Mouse (Mus musculus) kidney, adult 11 months (tissue): ENCODE data around the gene Tctex1d2.

Experiments
- DNase-seq: peaks from one replicate; pipeline ENCODE4 v3.0.0; 2022

The Tctex1d2 gene

DNA sequence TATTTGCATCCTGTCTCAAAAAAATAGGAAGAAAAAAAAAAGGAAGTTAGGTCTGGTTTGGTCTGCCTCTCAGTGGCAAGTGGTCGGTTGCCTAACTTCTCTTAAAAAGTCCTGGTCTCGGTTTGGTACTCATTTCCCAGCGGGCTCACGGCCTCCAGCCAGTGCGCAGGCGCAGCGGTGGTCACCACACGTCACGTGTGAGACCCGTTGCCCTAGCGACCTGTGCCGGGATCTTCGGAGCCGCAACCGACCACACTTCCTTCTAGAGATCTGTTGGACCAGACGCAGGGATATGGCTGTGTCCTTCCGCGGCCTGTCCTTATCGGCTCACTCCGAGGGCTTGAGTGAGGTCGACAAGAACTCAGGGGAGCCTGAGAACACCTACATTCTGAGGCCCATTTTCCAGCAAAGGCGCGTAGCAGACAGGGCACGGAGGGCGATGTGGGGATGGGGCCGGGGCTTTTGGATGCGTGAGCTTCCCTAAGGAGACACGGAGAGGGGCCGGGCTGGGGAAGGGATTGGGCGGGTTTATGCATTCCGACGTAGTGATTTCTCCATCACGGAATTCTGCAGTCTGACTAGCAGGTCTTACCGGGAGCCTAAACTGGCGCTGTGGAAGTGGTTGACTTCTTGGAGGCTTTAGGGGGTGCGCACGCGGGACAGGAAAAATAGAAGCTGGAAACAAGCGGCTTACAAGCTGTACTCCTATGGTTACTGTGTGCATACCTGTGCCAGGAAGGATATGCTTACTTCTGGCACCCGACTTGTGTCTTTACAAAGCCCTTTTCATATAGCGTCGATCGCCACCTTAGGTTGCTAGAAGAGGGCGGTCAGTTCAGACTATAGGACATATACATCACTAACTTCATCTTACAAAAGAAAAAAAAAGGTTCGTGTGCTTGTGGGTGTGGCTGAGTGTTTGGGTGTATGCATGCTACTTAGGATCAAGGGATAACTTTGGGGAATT is at the start of gene Tctex1d2:
Tctex1d2 (plus strand) TSS at position 186 of the 967 bp plus-strand sequence.
- DNase-seq: peak; percentile 96

DNA sequence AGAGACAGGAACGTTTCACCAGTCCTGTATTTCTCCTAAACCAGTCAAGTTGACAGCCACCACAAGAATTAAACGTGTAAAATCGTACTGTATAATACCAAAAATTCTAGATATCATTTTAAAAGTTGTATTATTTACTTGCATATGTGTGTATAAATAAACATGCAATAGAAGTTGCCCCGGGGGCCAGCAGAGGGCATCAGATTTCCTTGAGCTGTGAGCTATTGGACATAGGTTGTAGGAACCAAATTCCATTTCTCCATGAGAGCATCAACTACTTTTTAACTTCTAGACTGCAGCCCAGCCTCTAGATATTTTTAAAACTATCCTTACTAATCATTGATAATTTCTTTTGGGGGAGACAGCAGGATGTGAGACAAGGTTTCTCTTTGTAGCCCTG is 48.2 kb upstream of the Tctex1d2 start:
- DNase-seq: peak; percentile 27

DNA sequence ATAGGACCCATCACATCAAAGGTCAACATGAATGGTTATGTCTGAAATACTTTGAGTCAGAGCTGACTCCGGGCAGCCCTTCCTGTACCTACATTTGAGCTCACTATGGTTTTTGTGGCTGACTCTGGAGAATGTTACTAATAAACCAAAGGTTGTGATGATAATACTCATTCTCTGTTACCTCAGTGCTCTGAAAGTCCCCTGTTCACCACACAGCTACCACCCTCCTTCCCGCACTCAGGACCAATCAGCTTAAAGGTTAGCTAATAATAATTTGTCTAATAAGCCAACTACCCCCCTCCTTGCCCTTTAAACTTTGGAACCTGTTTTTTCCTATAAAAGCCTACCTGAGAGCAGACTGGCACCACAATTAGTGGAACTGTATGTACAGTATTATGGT is 39.9 kb upstream of the Tctex1d2 start:
- DNase-seq: no peak

DNA sequence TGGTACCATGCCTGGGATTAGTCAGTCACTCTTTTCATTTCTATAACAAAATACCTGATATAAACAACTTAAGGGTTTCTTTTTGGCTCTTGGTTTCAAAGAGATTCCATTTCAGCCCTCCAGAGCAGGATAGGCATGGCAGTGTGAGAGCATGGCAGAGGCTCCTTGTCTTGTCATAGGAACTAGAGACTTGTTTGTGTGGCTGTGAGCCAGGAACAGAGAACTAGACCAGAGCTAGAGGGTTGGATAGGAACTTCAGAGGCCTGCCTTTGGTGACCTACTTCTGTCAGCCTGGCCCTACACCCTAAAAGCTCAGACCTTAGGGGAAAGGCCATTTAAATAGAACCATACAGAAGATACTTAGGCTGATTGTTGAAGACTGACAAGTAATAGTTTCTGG is 36.6 kb upstream of the Tctex1d2 start:
- no peak for DNase-seq

DNA sequence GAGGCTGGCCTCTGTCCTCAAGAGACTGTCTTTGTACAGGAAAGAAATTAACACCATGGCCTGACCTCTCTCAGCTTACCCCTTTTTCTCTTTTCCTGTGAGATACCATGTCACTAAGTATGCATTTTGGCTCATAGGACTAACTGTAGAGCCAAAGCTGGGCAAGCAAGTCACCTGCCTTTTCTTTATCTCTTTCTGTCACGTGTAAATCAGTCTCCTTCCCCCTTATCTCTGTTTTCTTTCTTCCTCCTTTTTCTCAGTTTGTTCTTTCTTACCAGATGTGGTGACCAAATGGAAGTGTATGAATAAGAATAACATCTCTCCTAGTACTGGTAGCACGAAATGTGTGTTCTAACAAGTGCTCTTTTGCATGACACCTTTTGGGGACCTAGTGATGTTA is 34.6 kb upstream of the Tctex1d2 start:
- DNase-seq: no peak

DNA sequence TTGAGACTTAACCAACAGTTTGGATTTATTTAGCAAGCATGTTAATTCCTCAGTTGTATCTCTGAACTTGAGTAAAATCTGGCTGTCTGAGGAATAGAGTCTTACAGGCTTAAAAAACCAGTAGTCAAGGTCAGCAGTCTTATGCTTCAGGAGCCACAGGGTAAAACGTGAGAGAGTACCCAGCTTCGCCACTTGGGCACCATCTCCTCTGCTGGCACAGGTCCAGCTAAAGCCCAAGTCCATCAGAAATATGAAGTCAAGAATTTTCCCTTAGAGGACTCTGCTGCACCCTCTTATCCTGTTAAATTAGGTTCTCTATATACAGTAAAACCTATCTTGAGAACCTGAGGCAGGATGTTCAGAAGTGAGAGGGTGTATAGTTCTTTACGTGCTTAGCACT is 32.7 kb upstream of the Tctex1d2 start:
- no peak for DNase-seq

DNA sequence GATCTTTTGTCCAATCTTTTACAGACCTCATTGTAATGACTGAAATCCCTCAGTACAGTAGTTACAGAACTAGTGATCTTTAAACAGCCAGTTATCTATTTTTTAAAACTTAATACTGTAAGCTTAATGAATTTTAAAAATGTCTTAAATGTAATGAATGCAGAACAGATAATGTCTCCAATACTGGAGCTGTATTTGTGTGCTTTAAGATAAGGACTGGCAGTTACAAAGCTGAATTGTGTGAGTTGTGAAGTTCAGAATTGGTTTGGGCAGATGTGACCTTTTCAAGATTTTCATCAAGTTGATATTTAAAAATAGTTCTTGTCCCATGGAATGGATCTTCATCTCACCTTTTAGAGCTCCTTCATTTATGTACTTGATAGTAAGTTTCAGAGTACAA is 30.5 kb upstream of the Tctex1d2 start:
- DNase-seq: no peak

DNA sequence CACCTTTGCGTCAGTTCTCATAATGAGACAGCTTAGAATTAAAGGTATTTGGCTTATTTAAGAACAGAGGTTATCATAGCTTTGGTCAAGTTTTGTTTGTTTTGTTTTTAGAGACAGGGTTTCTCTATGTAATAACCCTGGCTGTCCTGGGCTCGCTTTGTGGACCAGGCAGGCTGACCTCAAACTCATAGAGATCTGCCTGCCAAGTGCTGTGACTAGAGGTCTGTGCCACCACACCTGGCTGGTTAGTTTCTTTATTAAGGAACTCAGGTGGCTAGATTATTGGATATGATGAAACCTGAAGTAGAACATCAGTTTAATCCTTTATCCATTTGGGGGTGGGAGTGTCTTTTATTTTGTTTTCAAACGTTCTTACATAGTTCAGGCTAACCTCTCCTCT is 29.7 kb upstream of the Tctex1d2 start:
- DNase-seq: no peak

DNA sequence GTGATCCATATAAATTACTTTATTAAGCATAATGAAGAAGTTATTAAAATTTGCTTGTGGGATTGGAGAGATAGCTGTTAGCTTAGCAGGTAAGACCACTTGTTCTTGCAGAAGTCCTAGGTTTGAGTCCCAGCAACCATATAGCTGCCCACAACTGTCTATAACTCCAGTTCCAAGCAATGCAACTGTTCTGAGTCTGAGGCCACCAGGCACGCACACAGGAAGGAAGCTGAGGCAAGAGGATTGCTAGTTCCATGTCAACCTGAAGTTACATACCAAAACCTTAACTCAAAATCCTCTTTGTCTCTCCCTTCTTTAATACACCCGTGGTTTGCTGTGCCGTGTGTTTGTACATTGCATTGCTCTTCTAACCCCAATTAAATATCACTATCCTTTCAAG is 28.6 kb upstream of the Tctex1d2 start:
- DNase-seq: no peak

DNA sequence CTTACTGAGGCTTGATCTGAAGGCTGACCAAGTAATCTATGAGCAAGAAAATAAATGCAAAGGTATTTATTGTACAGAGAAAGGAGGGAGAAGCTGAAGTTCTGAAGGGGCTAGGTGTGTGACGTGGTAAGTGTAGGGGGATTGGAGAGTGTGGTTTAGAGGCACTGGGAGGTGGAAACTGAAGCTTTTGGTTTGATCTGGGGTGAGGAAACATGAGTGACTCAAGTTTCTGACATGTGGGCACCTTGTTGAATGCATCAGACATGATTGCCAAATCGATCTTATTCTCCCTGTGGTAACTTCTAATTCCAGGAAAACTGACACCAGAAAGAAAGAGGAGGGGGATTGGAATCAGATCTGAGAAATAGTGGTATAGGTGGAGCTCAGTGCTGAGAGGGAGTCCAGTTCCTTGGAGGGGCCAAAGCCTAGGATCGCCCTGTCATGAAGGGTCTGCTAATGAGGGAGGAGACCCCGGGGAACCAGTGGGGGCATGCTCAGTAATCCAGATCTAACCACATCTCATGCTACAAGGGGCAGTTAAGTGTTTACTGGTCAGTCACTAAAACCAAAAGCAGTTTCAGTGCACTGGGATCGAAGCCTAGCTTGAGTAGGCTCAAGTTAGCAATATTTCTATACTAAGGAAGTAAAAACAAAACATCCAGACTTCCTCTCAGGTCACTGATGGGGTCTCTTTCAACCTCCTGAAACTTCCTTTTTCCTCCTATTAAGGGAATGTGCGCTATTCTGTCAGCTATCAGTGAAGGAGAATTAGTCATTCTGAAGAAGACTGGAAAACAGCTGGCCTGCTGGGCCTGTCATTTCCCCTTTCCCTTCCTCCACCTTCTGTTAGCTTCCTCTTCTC is 23.6 kb upstream of the Tctex1d2 start:
- DNase-seq: no peak

DNA sequence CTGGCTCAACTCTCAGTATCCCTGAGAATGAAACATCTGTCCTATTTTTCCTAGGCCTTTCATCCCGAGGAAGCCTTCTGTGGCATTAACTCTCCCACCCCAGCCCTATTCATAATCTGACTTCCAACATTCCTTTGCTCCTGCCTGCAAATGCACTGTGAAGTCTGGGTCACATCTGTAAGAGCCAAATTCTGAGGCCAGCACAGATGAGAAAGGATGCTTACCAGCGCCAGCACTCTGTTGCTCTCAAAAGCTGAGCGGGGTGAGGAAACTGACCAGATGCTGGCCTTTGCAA is 23.0 kb upstream of the Tctex1d2 start:
- no peak for DNase-seq

DNA sequence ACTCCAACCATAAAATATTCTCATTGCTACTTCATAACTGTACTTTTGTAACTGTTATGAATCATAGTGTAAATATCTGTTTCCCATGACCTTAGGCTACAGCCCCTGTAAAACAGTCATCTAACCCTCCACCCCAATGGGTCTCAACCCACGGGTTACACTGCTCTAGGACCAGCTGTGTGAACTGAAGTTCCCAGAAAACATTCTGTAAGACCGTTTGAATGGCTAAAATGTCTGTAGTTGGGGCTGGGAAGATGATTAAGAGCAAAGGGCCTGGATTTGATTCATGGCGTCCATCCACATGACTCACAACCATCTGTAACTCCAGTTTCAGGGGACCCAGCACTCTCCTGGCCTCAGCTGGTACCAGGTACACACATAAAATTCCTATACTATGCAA is 21.3 kb upstream of the Tctex1d2 start:
- no peak for DNase-seq

DNA sequence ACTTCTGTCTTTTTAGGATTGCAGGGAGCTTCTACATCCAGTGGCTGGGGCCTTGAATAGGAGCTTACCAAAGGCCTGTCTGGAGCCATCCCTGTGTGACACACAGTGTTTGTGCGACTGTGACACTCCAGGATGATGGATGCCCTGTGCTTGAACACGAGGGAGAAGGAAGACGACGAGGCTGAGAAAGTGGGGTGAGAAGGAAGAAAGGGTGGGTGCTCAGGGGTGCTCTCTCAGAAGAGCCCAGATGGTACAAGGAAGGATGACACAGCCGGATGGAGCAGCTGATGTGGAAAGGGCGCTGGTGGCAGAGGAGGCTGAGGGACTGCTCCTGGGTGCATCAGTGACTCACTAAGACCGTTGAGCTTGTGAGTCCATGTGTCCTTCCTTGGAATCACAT is 19.2 kb upstream of the Tctex1d2 start, which contains the start of gene Tm4sf19:
Tm4sf19 (plus strand) TSS at position 240 of the 400 bp plus-strand sequence.
- DNase-seq: no peak

DNA sequence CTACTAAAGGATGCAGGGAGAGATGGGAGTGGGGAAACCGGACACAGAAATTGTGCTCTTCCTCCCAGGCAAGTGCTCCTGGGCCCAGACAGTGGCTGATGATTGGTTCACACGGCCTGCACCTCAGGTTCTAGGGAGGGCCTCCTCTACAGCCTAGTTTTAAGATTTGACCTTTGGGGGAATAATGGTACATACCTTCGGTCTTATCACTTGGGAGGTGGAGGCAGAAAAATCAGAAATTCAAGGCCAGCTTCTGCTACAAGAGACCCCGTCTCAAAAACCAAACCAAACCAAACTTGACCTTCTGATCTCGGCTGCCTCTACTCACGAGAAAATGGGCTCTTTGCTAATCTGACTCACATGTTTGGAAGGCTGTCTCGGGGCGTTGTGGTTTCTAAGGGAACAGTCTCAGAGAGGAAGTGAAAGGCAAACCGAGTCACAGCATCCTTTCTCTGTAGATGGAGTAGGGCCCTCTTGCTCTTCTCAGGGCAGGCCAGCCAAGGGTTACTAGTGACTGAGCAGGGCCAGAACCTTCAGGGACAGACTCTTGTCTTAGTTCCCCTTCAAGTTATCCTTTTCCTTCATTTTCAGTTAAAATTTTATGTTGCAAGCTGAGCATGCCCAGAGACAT is 18.1 kb upstream of the Tctex1d2 start:
- no peak for DNase-seq

DNA sequence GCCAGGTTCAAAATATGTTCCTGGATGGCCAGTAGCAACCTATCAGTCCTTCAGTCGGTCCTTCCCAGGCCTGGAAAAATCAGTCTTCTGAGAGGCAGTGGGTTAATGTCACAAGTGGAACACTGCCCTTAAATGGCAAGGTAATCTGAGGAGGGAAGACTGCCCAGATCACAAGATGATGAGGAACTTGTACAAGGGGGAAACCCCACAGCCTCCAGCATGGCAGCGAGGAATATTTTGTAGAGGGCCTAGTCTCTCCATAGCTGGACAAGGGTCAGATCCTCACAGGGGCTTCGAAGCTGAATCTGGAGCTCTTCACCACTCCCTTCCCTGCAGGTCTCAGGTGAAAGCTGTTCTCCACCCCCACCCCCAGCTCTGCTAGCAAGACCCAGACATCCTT is 16.7 kb upstream of the Tctex1d2 start:
- no peak for DNase-seq

DNA sequence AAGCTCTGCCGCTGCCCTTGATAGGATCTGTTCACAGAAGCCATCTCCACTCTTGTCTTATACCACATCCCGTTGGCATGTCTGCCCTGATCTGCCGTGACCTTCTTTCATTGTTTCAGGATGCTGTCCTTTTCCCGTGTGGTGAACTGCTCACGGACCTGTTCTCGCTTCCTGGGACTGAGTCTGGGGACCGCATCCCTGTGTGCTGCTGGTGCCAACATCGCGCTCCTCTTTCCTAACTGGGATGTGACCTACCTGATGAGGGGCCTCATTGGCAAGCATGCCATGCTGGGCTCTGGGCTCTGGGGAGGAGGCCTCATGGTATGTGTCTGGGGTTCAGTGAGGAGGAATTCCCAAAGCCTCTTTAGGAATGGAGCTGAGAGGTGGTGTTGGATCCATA is 13.8 kb upstream of the Tctex1d2 start:
- DNase-seq: no peak

DNA sequence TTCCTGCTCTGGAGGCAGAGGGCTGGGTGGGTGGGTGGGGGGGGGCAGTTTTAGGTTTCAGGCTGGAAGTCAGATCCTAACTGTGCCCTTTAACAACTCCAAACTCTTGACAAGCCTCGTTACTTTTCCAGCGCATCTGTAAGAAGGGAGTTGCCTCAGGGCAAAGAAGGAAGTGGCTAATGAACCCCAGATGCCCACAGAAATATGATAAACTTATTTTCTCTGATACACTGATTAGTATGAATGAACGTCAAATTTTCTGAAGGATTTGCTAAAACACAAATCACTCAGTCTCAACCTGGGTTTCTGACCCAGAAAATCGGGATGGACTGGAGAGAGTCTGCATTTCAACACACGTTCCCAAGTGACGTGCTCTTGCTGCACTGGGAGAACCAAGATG is 12.8 kb upstream of the Tctex1d2 start:
- DNase-seq: no peak

DNA sequence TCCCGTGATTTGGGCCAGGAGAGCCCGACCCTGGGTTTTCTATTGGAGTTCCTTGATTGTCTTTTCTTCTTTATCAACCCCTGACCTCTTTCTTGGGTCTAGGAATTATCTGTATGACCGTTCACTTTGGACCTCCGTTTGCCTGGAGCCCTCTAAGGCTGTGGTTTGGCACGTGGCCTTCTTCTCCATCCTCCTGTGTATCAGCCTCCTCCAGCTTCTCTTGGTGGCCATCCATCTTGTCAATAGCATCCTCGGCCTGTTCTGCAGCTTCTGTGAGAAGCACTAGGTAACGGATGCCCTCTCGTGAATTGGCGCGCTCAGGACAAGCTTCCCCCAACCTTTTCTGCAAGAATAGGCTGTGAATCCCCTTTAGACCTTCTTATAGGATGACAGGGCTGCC is 11.8 kb upstream of the Tctex1d2 start:
- no peak for DNase-seq

DNA sequence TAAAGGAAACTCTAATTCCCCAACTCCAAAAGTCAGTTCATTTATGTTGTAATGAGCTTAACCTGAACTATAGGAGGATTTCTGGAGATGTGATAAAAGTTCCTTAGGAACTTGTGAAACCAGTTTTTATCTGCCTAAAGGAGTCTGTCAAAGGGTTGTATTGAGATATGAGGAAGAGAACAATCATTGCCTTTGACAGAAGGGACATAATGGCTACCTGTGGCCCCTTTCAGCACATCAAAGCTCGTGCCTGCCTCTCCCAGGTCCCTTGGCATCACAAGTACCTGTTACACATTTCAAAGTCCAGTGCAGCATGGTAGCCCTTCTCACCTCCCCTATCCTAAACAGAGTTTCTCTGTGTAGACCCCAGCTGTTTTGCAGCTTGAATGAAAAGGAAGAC is 2.0 kb upstream of the Tctex1d2 start:
- no peak for DNase-seq

DNA sequence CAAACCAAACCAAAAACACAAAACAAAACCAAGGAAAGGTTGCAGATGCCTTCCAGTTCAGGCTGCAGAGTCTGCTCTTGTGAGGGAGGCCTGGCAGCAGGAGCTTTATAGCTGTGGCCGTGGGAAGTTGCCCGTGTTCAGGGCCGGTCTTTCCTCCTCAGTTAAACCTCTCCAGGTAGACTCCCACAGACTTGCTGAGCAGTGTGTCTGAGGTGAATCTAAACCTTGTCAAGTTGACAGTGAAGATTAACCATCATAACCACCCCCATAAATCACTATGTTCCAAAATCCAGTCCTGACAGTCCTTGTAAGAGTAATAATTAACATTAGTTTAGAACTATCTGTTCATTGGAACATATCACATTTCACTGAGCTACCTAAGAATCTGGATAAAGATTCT is 8.0 kb downstream of the Tctex1d2 start:
- DNase-seq: peak; percentile 18

DNA sequence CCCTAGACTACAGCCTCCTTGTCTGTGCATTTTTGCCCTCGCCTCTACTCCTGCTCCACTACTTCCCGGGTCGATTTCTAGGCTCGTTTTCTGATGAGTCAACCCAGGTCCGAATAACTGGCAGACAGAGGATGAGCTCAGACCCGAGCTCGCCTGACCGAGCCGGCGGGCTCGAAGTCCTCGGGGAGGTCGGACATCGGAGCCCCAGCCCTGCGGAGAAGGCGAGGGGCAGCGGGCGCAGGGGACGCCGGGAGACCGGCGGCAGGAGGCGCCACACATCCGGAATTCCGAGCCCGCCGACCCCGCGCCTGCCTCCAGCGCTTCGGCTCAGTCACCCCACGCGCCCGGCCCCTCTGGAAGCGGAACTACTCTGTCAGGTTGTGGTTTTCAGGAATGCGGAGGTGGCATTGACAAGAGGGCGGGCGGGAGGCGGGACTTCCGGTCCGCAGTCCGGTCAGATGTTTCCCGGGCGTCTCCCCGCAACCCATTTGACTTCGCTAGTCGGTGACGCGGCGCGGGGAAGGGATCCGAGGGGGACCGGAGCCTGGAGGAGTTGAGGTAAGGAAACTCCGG is 11.1 kb downstream of the Tctex1d2 start, which contains the start of gene Pcyt1a:
Pcyt1a (plus strand) TSS at position 448 of the 573 bp plus-strand sequence.
- DNase-seq: peak; percentile 93

DNA sequence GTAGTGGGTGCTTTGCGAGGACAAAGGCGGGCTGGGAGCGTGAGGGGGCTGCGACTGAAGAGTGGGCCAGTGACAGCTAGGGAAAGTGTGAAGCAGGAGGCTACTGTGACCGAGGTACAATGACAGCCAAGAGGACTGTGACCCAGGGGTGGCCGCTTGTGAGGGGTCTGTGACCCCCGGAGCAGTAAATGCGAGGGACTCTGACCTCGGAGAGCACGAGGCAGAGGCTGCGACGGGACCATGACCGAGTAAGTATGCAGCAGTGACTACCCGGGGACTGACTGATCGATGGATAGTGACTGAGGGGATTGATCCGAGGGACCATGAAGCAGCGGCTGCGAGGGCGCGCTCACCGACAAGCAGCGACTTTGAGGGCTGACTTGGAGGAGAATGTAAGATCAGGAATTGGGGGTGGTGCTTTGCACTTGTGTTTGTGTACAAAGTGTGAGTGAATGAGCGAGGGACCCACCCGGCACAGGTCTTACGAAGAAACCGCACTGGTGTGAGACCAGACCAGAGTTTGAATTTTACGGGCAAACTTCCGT is 11.6 kb downstream of the Tctex1d2 start:
- no peak for DNase-seq

DNA sequence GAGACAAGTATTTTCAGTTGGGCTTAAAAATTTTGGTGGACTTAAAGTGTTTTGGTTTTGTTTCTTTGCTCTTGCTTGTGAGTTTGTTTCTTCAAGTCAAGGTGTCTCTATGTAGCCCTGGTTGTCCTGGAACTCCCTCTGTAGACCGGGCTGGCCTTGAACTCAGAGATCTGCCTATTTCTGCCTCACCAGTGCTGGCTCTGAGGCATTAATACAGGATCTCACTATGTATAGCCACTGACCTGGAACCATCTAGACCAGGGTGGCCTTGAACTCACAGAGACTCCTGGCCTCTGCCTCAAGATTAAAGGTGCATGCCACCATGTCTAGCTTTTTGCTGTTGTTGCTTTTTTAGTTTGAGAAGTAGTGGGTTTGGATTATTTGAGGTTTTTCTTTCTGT is 12.4 kb downstream of the Tctex1d2 start:
- no peak for DNase-seq
